Mouse (Mus musculus) ES-CJ7 (cell line): Measurements from ENCODE around the gene Slc39a11.

Source experiments
- DNase-seq: peaks from one replicate; pipeline ENCODE4 v3.0.0; 2011; ENCODE audit warnings: low read depth, low spot score

Gene Slc39a11

DNA sequence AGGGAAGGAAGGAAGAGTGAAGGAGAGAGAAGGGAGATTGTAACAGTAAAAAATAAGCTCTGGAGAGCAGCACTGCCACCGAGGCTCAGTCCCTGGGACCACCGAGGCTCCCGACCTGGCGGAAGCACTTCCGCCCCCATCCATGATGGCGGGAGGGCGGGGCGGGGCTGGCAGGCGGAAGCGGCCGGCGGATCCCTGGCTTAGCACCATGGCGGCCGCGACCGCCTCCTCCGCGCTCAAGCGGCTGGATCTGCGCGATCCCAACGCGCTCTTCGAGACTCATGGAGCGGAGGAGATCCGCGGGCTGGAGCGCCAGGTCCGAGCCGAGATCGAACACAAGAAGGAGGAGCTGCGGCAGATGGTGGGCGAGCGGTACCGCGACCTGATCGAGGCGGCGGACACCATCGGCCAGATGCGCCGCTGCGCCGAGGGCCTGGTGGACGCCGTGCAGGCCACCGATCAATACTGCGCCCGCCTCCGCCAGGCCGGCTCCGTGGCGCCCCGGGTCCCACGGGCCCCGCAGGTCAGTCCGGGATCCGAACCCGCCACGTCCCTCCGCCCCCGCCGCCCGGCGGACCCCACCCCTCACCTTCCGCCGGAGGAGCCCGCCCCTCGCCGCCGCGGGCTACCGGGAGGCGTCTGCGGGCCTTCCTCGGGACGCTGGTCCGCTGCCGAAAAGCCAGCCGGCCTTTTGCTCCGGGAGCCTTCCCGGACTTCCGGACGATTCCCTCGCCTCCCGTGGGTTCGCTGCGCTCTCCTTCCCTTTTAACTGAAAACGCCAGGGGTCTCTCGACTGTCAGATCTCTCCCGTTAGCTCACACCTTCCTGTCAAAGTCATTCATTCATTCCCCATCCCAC is at the start of gene Slc39a11:
Gene Slc39a11, minus strand, starts transcription at position 727 of the 858 bp plus-strand sequence.
- DNase-seq, result peak; percentile 61

DNA sequence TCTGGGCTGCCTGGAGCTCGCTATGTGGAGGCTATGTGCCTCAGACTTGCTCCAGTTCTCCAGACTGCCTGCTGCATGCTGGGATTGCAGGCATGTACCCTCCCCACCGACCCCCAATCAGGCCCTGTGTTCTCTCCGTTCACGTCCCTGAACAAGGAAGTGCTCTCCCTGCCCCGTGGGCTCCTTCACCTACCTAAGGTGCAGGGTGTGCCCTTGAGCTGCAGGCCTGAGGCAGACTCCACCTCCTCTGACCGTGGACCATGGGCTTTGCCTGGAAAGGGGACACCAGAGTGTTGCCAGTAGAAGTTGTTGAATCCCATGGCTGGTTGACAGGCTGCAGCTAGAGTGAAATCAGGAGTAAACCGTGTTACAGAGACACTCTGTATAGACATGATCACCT is 49.8 kb upstream of the Slc39a11 start:
- DNase-seq, result peak; percentile 48

DNA sequence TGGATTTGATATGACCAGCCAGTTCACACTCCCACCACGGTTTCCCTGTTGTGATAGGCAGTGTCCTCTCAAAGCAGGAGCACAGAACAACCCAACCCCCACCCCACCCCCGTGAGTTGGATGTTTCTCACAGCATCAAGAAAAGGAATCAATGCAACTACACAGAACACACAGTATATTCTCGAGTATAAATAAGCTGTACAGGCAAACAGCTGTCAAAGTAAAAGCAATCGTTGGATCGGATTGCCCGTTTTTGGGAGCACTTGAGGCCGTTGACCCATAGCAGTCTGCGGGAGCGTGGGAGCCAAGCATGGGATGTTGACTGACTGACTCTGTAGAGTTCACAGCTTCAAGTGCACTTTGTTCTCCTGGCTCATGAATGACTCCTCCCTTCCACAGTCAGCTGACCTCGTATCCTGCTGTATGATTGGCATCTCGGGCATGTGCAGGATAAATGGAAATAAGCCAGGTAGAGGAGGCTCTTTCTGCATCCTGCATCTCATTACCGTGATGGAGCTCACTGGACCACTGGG is 48.2 kb upstream of the Slc39a11 start:
- DNase-seq, result no peak

DNA sequence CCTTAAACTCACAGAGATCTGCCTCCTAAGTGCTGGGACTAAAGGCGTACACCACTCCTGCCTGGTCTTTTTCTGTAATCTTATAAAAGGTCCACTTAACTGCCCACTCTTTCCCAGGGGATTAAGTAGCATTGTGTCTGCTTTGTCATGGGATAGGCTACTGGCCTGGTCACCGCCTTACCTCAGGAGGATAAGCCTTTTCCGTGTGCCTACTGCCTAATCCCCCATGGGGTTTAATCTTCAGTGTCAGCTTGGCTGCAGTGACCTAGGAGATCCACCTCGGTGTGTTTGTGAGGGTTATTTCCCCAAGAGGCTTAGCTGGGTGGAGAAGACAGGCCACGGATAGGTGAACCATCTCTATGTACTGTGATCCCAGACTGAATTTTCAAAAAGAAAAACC is 47.7 kb upstream of the Slc39a11 start:
- no peak for DNase-seq

DNA sequence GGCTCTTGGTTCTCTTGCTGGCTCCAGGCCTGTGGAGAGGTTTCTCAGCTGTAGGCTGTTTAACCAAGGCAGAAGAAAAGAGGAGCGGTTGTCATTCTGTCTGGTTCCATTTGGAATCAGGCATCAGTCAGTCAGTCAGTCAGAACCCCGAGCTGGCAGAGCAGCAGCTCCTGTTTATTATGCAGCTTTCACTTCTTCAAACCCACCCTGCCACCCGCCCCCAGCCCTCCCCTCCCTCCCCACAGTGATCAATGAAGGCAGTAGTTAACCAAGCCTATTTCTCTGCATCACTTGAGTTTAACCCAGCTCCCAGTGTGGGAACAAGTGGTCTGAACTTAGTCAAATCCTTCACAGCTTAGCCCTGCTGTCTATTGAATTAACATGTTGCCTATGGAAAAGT is 42.0 kb upstream of the Slc39a11 start:
- no peak for DNase-seq

DNA sequence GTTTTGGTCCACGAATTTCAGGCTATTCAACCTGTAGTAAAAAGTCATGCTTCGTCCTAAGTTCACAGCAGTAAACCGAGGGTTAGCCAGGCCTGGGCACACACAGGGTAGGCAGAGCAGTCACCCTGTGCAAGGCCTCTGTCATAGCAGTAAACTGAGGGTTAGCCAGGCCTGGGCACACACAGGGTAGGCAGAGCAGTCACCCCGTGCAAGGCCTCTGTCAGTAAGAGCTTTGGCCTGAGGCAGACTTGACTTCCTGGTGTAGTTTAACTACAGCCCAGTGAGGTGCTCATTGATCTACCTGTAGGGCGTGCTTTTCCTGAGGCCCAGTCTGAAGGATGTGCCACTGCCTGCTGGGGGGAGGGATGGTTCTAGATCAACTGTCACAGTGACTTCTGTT is 41.4 kb upstream of the Slc39a11 start:
- no peak for DNase-seq

DNA sequence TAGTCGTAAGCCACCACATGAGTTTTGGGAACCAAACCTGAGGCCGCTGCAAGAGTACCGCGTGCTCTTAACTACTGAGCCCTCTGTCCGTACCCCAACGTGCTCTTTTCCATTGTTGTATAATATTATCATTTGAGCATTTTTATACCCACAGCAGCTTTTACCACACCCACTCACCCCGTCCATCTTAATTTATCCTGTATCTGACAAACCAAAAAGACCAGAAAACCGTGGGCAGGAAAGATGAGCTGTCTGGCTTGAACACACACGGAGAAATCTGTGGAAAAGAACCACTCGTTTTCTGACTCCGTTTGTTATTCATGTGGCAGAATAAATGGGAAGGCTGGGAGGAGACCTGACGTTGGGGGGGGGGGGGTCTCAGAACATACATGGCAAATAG is 40.6 kb upstream of the Slc39a11 start:
- no peak for DNase-seq

DNA sequence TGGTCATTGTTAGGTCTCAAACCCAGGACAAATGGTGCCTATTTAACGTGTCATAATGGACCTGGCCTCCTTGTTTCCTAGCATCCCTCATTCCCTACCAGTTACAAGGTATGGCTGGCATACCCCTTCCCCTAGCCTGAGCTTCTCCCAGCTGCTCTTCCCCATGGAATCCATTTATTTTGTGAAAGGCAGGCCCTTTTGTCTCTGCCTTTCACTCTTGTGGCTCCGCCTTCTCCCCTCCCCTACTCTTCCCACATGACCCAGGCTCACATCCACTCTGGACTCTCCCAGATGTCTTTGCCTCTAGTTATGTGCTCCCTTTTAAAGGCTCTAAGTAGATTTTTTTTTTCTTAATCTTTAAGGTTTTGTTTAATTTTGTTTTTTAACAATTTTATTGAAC is 37.2 kb upstream of the Slc39a11 start:
- DNase-seq, result peak; percentile 58

DNA sequence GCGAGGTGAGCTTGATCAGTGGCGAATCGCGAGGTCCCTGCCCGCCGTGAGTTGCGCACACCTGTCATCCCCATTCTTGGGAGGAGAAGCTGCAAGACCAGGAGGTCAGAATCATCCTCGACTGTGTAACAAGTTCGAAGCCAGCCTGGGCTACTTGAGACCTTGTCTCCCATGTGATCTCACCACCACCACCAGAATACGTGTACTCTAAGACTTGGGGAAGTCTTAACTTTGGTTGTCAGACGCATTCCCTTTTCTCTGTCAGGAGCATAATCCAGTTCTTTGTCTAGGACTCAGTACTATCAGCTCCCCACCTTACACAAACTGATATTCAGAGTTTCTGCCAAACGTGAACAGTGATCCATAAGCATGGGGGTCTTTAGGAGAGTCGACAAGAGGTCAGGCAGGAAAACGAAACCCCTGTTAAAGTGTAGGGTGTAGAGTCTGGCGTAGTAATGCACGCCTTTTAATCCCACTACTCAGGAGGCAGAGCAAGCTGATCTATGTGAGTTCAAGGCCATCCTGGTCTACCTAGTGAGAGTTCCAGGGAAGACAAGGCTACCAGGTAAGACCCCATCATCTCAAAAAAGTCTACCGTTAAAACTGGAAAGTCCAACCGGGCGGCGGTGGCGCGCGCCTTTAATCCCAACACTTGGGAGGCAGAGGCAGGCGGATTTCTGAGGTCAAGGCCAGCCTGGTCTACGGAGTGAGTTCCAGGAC is 35.0 kb upstream of the Slc39a11 start:
- DNase-seq, result no peak

DNA sequence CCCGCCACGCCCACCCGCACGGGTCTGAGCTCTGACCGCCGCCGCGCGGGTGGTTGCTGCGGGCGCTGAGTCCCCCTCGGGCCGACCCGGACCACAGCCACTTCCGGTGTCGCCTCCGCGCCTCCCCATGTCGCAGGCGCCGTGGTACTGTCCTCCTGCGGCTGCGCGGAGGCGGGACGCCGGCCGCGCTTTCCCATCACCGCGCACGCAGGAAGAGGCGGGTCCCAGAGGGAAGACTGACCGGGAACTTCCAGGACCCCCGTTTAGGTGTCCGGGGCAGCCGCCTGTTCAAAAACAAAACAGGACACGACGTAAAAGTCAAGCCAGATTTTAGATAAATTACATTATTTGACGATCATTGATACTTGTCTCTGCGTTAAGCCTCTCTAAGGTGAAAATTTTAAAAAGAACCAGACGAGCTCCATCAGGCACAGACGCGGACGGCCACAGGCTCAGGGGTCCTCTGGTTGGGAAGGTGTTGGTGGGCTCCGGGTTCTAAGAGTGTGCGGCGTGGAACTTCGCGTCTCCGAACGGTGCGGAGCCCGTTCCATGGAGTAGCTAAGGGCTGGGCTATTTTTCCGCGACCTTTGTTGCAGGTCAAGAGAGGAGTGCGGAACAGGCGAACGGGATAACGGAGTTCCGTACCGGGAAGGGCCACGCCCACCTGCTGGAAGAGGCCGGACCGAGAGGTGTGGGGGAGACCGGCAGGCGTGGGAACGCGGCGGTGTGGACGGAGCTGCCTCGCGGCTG is 34.3 kb upstream of the Slc39a11 start, which contains the start of the genes Fam104a and D11Wsu47e:
Gene Fam104a, minus strand, starts transcription at position 199 of the 750 bp plus-strand sequence.
Gene D11Wsu47e, plus strand, starts transcription at position 456 of the 750 bp plus-strand sequence.
- DNase-seq, result peak; percentile 95

DNA sequence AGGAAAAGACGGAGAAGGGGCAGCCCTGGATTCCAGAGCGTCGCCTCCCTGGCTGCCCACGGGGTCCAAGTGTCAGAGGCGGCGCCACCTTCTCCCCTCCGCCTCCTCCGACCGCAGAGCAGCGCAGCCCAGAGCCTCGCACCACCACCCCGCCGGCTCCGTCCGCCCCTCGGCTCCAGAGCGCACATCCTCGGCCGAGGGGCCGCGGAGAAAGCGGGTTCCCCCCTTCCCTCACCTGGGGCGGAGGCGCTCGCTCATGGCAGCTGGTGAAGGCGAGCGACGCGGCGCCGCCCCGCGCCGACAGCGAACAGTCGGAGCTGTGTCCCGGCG is 33.7 kb upstream of the Slc39a11 start:
- no peak for DNase-seq

DNA sequence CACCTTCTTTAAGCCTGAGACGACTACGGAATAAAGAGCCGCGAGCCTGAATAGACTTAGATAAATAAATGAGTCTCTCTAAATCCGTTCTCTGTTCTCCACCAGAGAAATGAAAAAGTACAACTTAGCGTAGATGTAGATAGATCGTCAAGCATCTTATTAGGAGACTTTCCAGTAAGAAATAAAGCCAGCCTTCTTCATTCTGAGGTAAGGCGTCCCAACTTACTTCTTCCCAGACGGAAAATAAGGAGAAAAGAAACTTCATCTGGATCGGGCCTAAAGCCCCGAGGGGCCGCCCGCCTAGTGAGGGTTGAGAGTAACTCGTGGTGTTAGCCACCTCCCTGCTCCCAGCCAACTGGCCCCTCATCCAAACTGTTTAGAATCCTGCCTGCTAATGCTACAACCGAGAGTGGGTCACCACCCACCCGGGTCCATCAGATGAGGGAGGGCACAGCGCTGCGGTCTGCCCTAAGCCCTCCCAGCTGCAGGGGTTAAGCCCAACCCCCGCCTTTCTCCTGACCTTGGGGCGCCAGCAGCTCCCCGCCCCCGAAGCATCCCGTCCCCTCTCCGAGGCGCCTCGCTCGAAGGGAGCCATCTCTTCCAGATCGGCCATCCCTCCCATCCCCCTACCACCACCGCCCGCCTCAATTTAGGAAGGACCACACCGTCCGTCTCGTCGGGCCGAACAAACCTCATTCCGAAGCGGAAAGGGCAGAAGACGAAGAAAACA is 33.2 kb upstream of the Slc39a11 start:
- DNase-seq, result peak; percentile 70

DNA sequence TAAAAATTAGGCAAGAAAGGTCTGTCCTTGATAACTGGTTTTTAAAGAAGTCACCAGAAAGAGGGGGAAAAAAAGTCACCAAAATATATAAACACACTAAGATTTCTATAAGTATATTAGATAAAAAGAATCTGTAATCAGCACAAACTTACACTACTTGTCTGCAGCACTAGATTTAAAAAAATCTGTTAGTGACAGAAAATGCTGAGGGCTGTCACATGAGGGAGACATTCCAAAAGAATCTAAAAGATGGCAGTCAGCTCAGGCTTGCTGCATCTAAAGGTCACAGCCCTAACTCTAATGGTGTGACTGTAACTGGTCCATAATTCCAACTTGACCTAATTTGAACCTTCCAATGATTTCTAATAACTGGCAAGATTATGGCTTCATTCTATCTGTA is 32.1 kb upstream of the Slc39a11 start:
- no peak for DNase-seq

DNA sequence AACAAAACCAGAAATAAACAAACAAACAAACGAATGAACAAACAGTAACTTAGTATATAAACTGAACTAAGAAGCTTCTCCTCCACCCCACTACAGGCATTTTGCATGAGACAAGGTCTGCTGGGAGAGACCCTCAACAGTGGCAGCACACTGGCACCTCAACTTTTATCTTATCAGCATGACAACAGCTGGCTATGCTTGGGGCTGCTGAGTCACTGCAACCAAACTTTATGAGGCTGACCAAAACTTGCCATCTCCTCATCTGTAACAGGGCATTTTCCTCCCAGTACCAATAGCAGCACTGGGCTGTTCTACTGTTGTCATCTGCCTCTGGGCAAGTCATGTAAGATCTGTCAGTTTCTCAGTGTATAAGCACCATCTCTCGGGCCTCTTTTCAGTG is 31.1 kb upstream of the Slc39a11 start:
- no peak for DNase-seq

DNA sequence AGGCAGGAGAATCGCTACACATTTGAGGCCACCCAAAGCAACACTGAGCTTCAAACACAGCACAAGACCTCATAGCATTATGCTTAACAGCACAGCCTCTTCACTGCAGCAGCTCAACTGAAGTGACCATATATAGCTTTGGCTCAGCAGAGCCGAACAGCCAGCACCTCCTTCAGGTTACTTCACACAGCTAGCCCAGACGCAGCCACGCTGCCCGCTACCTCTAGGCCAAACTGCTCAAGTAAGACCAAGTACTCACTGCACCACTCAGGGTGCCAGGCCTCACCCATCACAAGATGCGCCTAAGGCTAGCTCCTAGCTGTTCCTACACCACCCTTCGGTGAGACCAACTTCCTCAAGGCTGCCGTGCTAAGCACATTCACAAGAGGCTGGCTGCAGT is 28.5 kb upstream of the Slc39a11 start:
- no peak for DNase-seq

DNA sequence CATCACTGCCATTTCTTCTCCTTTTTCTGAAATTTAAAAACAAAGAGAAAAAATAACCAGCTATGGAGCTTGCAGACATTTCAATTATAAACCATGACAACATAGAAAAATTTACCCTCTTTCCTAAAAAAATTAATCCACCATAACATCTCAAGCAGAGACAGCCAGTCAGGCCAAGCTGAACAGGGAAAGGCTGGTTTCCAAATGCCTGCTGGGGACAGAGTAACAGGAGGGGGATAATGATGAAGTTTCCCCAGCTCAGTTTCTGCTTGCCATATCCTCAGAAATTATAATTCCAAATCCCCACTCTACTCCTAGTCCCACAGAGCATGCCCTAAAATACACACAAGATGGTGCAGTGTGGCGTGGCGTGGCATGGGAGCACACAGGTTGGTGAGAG is 27.5 kb upstream of the Slc39a11 start:
- DNase-seq, result no peak

DNA sequence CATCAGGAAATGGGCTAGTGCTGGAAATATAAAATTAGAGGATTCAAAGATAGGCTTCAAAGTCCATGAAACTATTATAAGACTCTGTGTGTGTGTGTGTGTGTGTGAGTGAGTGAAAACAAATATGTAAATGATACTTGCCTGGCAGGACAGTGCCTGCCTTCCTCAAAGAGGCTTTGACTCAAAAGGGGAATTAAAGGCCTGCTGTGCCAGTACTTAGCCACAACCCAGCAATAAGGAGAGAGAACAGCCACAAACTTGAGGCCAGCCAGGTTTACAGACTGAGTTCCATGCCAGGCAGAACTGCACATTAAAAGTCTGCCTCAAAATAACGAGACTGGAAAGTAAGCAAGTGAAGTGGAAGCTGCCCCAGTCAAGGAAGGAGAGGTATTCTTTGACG is 27.0 kb upstream of the Slc39a11 start:
- DNase-seq, result no peak

DNA sequence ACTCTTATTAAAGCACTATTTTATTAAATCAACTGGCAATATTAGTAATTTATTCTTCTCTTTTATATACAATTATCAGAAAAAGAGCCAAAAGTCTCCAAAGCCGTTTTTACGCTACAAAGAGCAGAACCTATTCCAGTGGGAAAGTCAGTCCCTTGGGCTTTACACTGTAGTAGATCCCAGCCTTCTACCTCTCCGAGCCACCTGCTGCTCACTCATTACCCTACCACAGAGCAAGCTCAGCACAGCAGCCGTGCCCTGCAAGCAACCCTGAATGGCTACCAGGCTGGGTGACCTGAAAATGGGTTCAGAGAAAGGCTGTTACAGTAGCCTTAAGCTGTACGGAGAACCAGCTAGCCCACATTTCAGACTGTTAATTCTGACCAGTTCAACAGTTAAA is 24.7 kb upstream of the Slc39a11 start:
- DNase-seq, result no peak

DNA sequence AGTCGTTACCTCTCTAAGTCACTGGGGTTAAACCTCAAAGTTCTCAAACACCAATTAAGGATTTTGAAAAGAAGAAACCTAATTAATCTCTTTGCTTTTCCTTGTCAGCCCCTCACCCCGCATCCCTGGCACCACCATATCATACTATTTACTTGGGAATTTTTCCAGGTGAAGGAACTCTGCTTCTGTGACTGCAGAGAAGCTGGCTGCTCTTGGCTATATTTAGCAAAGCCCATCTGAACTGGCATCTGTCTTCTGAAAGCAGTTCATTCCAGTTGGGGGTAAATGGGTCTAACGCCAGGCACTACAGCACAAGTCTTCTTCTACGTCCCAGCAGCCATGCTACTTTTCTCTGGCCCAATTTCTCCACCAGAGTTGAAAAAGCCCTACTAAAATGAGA is 23.7 kb upstream of the Slc39a11 start:
- no peak for DNase-seq

DNA sequence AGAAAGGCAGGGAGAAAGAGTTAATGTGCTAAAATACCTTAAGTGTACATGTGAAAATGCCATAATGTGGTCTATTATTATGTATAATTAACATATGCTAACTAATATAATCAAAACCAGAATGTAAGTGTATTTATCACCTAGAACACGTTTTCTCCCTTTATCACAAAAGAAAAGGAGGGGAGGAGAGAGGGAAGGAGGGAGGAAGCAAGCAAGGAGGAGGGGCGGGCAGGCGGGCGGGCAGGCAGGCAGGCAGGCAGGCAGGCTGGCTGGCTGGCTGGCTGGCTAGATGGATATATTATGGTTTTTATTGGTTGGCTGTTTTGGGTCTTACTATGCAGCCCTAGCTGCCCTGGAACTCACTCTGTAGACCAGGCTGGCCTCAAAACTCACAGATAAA is 19.8 kb upstream of the Slc39a11 start:
- no peak for DNase-seq

DNA sequence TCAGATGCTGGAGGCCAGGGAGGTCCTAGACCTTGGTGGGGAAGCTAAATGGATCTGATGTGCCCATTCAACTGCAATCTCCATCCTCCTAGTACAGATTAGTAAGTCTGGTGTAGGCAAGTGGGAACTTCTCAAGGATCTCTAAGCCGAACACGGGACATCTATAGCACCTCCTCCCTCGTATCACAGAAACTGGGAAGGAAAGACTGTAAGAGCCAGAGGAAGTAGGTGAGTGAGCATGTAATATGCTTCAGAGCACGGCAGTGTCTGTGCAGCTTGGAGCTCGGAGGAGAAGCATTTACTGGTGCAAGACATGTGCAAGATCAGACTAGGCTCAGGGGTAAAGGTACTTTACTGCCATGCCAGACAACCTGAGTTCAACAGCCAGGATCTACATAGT is 19.0 kb upstream of the Slc39a11 start:
- DNase-seq, result no peak
